Mouse (Mus musculus): ENCODE measurements at regions not wholly inside any gene's neighbourhood (a gene's known extent, or its start where the extent isn't known, plus 50 kb on each side); places are given as distances from the start of the nearest gene placed in this dataset.

DNA sequence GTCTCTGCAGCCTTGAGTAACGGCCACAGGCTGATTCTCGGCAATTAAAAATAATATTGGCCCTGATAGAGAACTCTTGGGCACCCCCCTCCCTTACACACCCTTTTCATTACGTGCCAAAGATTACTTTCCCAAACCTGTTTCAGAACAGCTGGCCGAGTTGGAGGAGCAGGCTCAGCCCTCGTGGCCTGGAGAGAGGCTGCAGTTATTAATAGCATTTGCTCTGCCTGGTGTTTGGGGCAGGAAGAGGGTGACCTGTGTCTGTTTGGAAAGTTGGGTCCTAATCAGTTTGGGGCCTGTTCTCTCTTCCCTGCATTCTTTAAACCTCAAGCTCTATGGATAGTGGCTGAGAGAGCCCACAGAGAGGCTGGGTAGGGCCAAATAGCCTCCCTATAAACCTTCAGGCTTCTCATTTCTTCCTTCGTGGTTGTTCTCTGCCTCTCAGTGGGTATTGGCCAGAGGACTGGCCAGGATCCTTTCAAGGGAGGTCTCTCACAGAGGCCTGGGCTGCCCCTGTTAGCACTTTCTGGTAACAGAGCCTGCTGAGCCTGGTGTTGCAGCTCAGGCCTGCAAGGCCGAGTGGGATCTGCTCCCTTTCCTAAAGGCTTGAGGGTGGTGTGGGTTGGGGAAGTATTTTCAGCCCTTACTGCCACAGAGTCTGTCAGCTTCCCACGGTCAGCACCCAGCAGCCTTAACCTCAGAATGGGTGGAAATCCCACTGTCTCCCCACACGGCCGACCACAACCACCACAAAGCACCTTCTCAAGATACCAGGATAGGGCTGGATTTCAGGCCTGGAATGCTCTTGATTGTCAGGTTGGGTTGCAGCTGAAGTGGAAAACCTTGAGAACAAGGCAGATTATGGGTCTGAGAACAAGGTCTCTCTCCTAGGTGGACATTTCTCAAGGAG, 206.7 kb downstream of the Zfp36l1 start:
- TF ChIP-seq CTCF (IDR thresholded peaks at IDR 0.05; ENCODE audit: low read depth) (no peak), EP300 (IDR thresholded peaks at IDR 0.05; ENCODE audit: low read depth) (no peak)
